Mouse (Mus musculus): ENCODE measurements around the gene Olfr1178. TPM values are rescaled to one million over a fixed set of nuclear protein-coding genes. Genes with fewer than 3 reads are reported as not detected.

Gene Olfr1178
- not detected for polyA plus RNA-seq (2015; fragmentation: Illumina TruSeq; extraction: RNeasy Lipid Tissue Mini Kit (QIAGEN cat#74804); ENCODE audit: insufficient read depth, low read depth, low replicate concordance)

DNA sequence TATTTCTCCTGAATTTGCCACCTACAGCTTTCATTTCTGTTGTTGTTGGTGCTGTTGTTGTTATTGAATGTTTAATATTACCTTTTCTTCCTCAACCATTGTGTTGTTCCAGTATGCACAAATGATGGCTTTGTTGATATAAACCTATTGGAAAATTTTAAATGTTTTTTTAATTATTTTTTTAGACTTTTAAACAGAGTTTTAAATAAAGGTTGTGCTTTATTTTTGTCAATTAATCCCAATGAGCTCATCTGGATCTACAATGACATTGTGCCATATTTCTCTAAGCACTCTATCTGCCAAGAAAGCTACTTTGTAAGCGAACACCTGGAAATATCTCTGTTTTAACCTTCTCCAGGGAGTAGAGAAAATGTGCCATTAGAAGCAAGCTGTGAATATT is at the start of gene Olfr1178:
Gene Olfr1178, plus strand, starts transcription at position 301 of the 400 bp plus-strand sequence.

DNA sequence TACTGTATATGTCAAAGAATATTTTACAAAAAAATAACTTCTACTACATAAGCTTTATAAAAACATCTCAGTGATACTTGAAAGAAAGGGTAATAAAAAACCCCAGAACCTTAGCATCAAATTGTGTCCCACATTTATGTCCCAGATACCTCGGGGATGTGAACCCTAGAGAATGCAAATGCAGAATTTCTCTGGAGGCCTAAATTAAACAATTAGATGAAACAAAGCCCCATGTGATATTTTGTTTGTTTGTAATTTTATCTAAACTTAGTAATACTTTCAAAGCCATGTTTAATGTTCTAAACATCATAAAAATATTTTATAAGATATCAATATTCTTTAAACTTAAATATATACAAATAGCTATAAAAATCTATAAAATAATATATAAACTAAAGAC is 40.5 kb upstream of the Olfr1178 start, which contains the start of gene Olfr1177-ps:
Gene Olfr1177-ps, minus strand, starts transcription at position 101 of the 400 bp plus-strand sequence.

DNA sequence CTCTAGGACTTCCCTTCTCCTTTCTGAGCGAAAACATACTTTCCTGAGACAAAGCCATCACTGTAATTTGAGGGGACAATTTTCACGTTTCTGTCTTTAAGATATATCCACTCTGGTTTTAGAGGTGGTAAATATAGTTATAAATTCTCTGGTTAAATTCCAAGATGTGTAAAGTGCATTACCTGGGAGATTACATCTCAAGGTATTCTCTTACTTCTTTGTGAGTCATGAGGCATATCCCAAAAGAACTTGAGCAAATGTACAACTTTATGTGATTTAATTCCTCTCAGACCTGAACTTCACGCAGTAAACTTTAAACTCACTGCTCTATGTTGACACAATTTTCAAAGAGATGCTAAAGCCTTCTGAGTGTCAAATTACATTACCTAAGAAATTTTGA is 19.5 kb downstream of the Olfr1178 start, which contains the start of gene Olfr1179:
Gene Olfr1179, minus strand, starts transcription at position 101 of the 400 bp plus-strand sequence.

DNA sequence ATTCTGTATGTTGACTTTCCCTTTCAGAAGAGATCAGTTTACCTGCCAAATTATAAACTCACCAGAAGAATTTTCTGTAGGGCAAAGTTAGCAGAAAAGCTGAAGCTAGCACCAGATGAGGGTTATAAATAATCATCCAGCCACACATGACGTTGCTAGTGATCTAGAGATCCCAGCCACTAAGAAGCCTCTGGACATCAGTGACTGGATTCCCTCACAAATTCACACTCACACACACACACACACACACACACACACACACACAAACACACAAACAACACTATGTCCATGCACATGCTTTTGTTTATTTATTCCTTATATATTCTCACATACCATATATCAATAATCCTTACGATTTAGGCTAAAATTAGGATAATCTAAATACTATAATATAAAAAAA is 32.2 kb downstream of the Olfr1178 start, which contains the start of gene Olfr1180:
Gene Olfr1180, minus strand, starts transcription at position 101 of the 400 bp plus-strand sequence.

DNA sequence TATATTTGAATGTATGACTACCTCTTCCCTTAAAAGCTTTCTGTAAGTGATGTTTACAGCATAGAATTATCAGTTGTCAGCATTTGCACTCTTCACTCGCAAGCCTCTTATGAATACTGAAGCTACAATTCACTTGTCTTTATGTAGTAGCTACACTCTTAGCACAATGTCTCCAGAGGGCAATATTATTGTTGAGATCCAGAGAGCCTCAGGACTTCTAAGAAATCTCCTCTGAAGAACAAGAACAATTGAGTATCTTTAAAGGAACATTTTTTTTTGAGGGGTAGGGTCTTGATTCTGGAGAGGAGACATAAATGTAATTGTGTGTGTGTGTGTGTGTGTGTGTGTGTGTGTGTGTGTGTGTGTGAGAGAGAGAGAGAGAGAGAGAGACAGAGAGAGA is 39.2 kb downstream of the Olfr1178 start, which contains the start of gene Olfr1181:
Gene Olfr1181, minus strand, starts transcription at position 101 of the 400 bp plus-strand sequence.

DNA sequence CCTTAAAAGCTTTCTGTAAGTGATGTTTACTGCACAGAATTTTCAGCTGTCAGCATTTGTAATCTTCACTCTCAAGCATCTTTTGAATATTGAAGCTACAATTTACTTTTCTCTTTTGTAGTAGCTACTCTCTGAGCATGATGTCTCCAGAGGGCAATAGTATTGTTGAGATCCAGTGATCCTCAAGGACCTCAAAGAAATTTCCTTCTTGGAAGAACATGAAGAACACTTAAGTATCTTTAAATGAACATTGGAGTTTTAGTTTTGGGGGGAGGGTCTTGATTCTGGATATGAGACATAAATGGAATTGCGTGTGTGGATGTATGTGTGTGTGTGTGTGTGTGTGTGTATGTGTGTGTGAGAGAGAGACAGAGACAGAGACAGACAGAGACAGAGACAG is 62.2 kb downstream of the Olfr1178 start, which contains the start of gene Gm13757:
Gene Gm13757, minus strand, starts transcription at position 101 of the 400 bp plus-strand sequence.

Other genes starting within 250 kb of the Olfr1178 start
- not detected for gene Olfr1167, start 231.9 kb upstream of the Olfr1178 start, polyA plus RNA-seq (2015; fragmentation: Illumina TruSeq; extraction: RNeasy Lipid Tissue Mini Kit (QIAGEN cat#74804); ENCODE audit: insufficient read depth, low read depth, low replicate concordance)
- gene Olfr1168, start 205.2 kb upstream of the Olfr1178 start, polyA plus RNA-seq (2015; fragmentation: Illumina TruSeq; extraction: RNeasy Lipid Tissue Mini Kit (QIAGEN cat#74804); ENCODE audit: insufficient read depth, low read depth, low replicate concordance): not detected
- gene Olfr1170, start 158.7 kb upstream of the Olfr1178 start, polyA plus RNA-seq (2015; fragmentation: Illumina TruSeq; extraction: RNeasy Lipid Tissue Mini Kit (QIAGEN cat#74804); ENCODE audit: insufficient read depth, low read depth, low replicate concordance): not detected
- not detected for gene Olfr1173, start 107.2 kb upstream of the Olfr1178 start, polyA plus RNA-seq (2015; fragmentation: Illumina TruSeq; extraction: RNeasy Lipid Tissue Mini Kit (QIAGEN cat#74804); ENCODE audit: insufficient read depth, low read depth, low replicate concordance)
- not detected for gene Olfr1174-ps, start 71.9 kb upstream of the Olfr1178 start, polyA plus RNA-seq (2015; fragmentation: Illumina TruSeq; extraction: RNeasy Lipid Tissue Mini Kit (QIAGEN cat#74804); ENCODE audit: insufficient read depth, low read depth, low replicate concordance)
- gene Olfr1175-ps, start 59.8 kb upstream of the Olfr1178 start, polyA plus RNA-seq (2015; fragmentation: Illumina TruSeq; extraction: RNeasy Lipid Tissue Mini Kit (QIAGEN cat#74804); ENCODE audit: insufficient read depth, low read depth, low replicate concordance): not detected
- not detected for gene Olfr1176, start 50.3 kb upstream of the Olfr1178 start, polyA plus RNA-seq (2015; fragmentation: Illumina TruSeq; extraction: RNeasy Lipid Tissue Mini Kit (QIAGEN cat#74804); ENCODE audit: insufficient read depth, low read depth, low replicate concordance)
- gene Olfr1177-ps, start 40.6 kb upstream of the Olfr1178 start, polyA plus RNA-seq (2015; fragmentation: Illumina TruSeq; extraction: RNeasy Lipid Tissue Mini Kit (QIAGEN cat#74804); ENCODE audit: insufficient read depth, low read depth, low replicate concordance): not detected
- gene Olfr1179, start 19.4 kb downstream of the Olfr1178 start, polyA plus RNA-seq (2015; fragmentation: Illumina TruSeq; extraction: RNeasy Lipid Tissue Mini Kit (QIAGEN cat#74804); ENCODE audit: insufficient read depth, low read depth, low replicate concordance): not detected
- gene Olfr1180, start 32.1 kb downstream of the Olfr1178 start, polyA plus RNA-seq (2015; fragmentation: Illumina TruSeq; extraction: RNeasy Lipid Tissue Mini Kit (QIAGEN cat#74804); ENCODE audit: insufficient read depth, low read depth, low replicate concordance): not detected
- not detected for gene Olfr1181, start 39.1 kb downstream of the Olfr1178 start, polyA plus RNA-seq (2015; fragmentation: Illumina TruSeq; extraction: RNeasy Lipid Tissue Mini Kit (QIAGEN cat#74804); ENCODE audit: insufficient read depth, low read depth, low replicate concordance)
- gene Gm13757, start 62.1 kb downstream of the Olfr1178 start, polyA plus RNA-seq (2015; fragmentation: Illumina TruSeq; extraction: RNeasy Lipid Tissue Mini Kit (QIAGEN cat#74804); ENCODE audit: insufficient read depth, low read depth, low replicate concordance): not detected
- not detected for gene Olfr1183, start 67.8 kb downstream of the Olfr1178 start, polyA plus RNA-seq (2015; fragmentation: Illumina TruSeq; extraction: RNeasy Lipid Tissue Mini Kit (QIAGEN cat#74804); ENCODE audit: insufficient read depth, low read depth, low replicate concordance)
- not detected for gene Olfr1184, start 96.5 kb downstream of the Olfr1178 start, polyA plus RNA-seq (2015; fragmentation: Illumina TruSeq; extraction: RNeasy Lipid Tissue Mini Kit (QIAGEN cat#74804); ENCODE audit: insufficient read depth, low read depth, low replicate concordance)
- gene Olfr1185-ps1, start 106.3 kb downstream of the Olfr1178 start, polyA plus RNA-seq (2015; fragmentation: Illumina TruSeq; extraction: RNeasy Lipid Tissue Mini Kit (QIAGEN cat#74804); ENCODE audit: insufficient read depth, low read depth, low replicate concordance): not detected
- gene Olfr1186, start 131.5 kb downstream of the Olfr1178 start, polyA plus RNA-seq (2015; fragmentation: Illumina TruSeq; extraction: RNeasy Lipid Tissue Mini Kit (QIAGEN cat#74804); ENCODE audit: insufficient read depth, low read depth, low replicate concordance): not detected
- not detected for gene Olfr1188, start 169.9 kb downstream of the Olfr1178 start, polyA plus RNA-seq (2015; fragmentation: Illumina TruSeq; extraction: RNeasy Lipid Tissue Mini Kit (QIAGEN cat#74804); ENCODE audit: insufficient read depth, low read depth, low replicate concordance)
- gene Olfr1189, start 199.4 kb downstream of the Olfr1178 start, polyA plus RNA-seq (2015; fragmentation: Illumina TruSeq; extraction: RNeasy Lipid Tissue Mini Kit (QIAGEN cat#74804); ENCODE audit: insufficient read depth, low read depth, low replicate concordance): not detected